Mouse (Mus musculus) embryo, embryonic 10 days (tissue): ENCODE data around the gene Carmil1.
A peak's percentile ranks its signal among the peaks of the same experiment; 100 is the strongest.

Experiments
- DNase-seq: peaks from one replicate; pipeline ENCODE4 v3.0.0-alpha.2; 2015; ENCODE audit warnings: low spot score

Gene Carmil1

DNA sequence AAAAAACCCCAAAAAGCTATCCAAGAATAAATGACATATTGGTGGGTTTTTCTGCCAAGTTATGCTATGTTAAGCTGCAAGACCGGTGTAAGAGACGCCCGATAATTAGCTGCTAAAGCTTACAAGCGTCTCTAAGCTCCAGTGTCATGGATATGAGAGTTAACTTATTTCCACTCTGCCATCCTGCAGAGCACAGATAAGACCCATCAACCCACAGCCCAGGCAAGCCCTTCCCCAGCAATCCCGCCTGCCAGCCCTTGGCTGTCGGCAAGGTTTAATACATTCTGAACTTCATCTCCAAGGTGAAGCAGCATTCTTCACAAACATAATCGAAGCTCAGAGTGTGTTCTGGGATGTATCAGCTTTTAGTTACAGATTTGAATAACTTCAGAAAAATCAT is 240.4 kb downstream of the Carmil1 start:
- no peak for DNase-seq

DNA sequence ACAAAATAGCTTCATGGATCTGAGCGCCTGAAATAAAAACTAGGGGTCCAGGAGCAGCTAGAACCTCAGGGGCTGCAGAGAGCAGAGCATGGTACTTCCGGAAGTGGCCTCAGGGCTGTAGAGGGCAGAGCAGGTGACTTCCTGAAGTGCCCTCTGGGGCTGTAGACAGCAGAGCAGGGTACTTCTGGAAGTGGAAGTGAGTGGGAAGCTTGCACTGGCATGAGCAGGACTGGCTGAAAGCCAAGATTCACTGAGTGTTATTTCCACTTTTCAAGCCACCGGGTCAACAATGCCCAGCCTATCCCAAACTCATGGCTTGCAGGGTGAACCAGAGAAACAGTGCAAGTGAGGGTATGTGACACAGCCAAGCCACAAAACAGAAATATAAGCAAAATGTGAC is 243.1 kb downstream of the Carmil1 start:
- DNase-seq: no peak

DNA sequence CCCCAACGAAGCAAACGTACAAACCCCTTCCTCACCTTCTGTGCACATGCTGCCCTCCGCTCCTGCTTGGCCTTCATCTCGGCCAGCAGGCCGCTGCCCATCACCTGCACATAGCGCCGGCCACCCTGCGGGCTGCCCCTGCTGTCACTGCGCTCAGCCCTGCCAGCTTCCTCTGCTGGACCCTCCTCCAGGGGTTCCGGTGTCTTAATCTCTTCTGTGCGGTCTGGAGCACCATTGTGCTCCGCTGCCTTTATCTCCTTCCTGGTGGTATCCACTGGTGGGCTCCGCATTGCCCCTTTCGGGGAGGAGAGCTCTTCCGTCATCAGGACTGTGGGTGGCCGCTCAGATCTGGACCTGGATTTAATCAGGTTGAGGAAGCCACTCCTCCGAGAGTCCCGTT is 244.4 kb downstream of the Carmil1 start:
- no peak for DNase-seq

GRCm38 (mm10) chr13:24027191-24028170 is 253.1 kb downstream of the Carmil1 start:
- peak; percentile 50 for DNase-seq

DNA sequence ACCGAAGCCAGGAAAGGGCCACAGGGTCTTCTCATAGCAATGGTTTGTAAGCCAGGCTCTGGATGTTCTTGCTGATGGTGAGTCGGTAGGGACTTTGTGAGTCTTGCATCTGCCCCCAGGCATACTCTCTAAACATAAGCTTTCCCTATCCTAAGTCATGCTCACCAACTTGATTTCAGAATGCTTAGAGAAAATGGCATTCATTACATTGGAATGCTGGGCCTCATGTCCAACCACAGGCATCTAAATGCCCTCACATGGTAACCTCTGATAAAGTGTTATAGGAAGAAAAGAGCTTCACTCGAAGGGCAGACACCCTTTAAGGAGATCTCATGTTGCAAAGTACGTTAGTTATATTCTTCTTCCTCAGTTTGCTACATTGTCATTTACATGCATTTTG is 262.1 kb downstream of the Carmil1 start:
- DNase-seq: no peak

- no peak for DNase-seq
Measured at GRCm38 (mm10) chr13:24005528-24005927, 275.1 kb downstream of the Carmil1 start.

DNA sequence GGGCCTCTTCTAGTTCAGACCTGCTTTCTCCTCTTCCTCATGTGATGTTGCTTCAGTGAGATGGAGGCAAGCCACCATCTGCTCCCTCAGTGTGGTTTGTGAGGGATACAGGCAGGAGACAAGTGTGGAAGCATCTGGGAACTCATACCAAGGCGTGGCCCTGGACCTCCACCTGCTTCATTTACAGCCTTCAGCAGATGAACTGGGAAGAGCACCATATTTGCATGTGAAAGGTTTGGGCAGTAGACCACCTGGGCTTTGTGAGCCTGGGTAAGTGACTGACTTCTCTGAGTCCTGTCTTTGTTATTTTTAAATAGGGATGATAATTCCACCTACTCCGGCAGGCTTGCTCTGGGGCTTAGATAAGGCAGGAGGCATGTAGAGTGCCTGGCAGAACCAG is 278.8 kb downstream of the Carmil1 start:
- DNase-seq: no peak

- DNase-seq: no peak
Measured at GRCm38 (mm10) chr13:24001081-24001480, 279.5 kb downstream of the Carmil1 start.

GRCm38 (mm10) chr13:23998826-23999225 is 281.8 kb downstream of the Carmil1 start:
- DNase-seq: no peak

- no peak for DNase-seq
Measured at GRCm38 (mm10) chr13:23994756-23995155, 285.8 kb downstream of the Carmil1 start.

GRCm38 (mm10) chr13:23994024-23994423 is 286.6 kb downstream of the Carmil1 start:
- DNase-seq: no peak

GRCm38 (mm10) chr13:23990928-23991327 is 289.7 kb downstream of the Carmil1 start, which contains the start of gene Scgn:
TSS of gene Scgn (minus strand) at chr13:23991214.
- peak; percentile 91 for DNase-seq

DNA sequence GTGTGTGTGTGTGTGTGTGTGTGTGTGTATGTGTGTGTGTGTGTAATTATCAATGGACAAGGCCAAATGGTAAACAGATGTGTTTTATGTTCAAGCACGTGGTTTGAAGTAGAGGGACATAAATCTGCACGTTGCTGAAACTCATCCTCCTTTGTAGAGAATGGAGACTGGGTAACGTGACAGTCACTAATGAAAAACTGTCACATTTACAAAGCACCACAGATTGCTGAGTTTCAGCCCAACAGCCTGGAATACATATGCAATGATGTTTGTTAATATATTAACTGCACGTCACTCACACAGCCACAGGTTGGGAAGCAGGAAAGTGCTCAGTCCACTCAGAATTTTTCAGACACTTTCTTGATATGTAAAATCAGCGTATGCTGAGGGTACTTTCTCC is 290.1 kb downstream of the Carmil1 start:
- no peak for DNase-seq

- DNase-seq: peak; percentile 17
Measured at GRCm38 (mm10) chr13:23985130-23985529, 295.5 kb downstream of the Carmil1 start.

GRCm38 (mm10) chr13:23972271-23972670 is 308.3 kb downstream of the Carmil1 start:
- no peak for DNase-seq

DNA sequence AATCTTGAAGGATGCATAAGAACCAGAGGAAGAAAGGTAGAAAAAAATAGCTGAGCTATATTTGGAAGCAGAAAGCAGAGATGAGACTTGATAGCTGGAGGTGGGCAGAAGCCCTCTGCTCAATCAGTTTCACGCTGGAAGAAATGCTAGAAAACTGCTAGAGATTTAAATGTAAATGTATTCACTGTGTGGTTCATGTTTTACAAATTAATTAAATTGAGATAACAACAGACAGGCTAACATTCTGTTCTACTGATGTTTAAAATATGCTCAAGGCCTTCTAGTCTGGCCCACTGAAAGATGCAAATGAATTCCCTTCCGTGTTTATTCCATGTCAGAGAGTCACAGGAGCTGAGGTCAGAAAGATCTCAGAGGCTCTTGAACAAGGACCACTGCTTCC is 308.7 kb downstream of the Carmil1 start:
- DNase-seq: no peak

- DNase-seq: no peak
Measured at GRCm38 (mm10) chr13:23964909-23965308, 315.7 kb downstream of the Carmil1 start.
